Mouse (Mus musculus): ENCODE measurements around the gene Crot. TPM values are rescaled to one million over a fixed set of nuclear protein-coding genes. Genes with fewer than 3 reads are reported as not detected.
"Not testable (repeated sequence)": the region's sequence is repeated elsewhere in the genome, so short reads cannot be mapped to it uniquely, and the experiment has no call there.

Crot gene
- polyA plus RNA-seq, 1 experiment from 2014 or later = 37.9 TPM

GRCm38 (mm10) chr5:9010166-9010565, 13.0 kb upstream of the Crot start:
- no peak overlapping the region for H3K9ac ChIP-seq (ENCODE audit: low read depth, low read length)
- H3K27ac ChIP-seq (ENCODE audit: low read depth, low read length) = no peak overlapping the region
- no peaks in the 10 kb centered on the region for H3K4me1 ChIP-seq (ENCODE audit: control insufficient read depth, insufficient read depth, low read length)
- H3K4me3 ChIP-seq (ENCODE audit: low read depth, low read length) = no peak overlapping the region
- 89% methylated on average over 1 of the region's 1 CpGs for WGBS (ENCODE audit: insufficient replicate concordance)
- H3K9me3 ChIP-seq (replicated peaks; ENCODE audit: control insufficient read depth, low read length) = no peaks in the 10 kb centered on the region
- H3K36me3 ChIP-seq (ENCODE audit: control insufficient read depth, insufficient read depth, low read length) = no peaks in the 10 kb centered on the region
- H3K4me2 ChIP-seq = no peak overlapping the region
- no peaks in the 10 kb centered on the region for H3K27me3 ChIP-seq (ENCODE audit: control insufficient read depth, insufficient read depth, low read length)
- no peak for ATAC-seq (replicated peaks; ENCODE audit: insufficient number of reproducible peaks, low FRiP score, low TSS enrichment)

- H3K27ac ChIP-seq (ENCODE audit: low read depth, low read length); H3K9ac ChIP-seq (ENCODE audit: low read depth, low read length); H3K27me3 ChIP-seq (ENCODE audit: control insufficient read depth, insufficient read depth, low read length); H3K36me3 ChIP-seq (ENCODE audit: control insufficient read depth, insufficient read depth, low read length); H3K9me3 ChIP-seq (replicated peaks; ENCODE audit: control insufficient read depth, low read length); H3K4me2 ChIP-seq; H3K4me1 ChIP-seq (ENCODE audit: control insufficient read depth, insufficient read depth, low read length); H3K4me3 ChIP-seq (ENCODE audit: low read depth, low read length); ATAC-seq (replicated peaks; ENCODE audit: insufficient number of reproducible peaks, low FRiP score, low TSS enrichment): not testable (repeated sequence)
- 43% methylated on average over 3 of the region's 3 CpGs for WGBS (ENCODE audit: insufficient replicate concordance)
These were observed 9.5 kb upstream of the Crot start for GRCm38 (mm10) chr5:9006585-9006984.

GRCm38 (mm10) chr5:9000006-9000405, 2.9 kb upstream of the Crot start:
- H3K36me3 ChIP-seq (ENCODE audit: control insufficient read depth, insufficient read depth, low read length); H3K27ac ChIP-seq (ENCODE audit: low read depth, low read length); H3K9ac ChIP-seq (ENCODE audit: low read depth, low read length); H3K27me3 ChIP-seq (ENCODE audit: control insufficient read depth, insufficient read depth, low read length); H3K4me1 ChIP-seq (ENCODE audit: control insufficient read depth, insufficient read depth, low read length); ATAC-seq (replicated peaks; ENCODE audit: insufficient number of reproducible peaks, low FRiP score, low TSS enrichment); H3K4me3 ChIP-seq (ENCODE audit: low read depth, low read length); H3K9me3 ChIP-seq (replicated peaks; ENCODE audit: control insufficient read depth, low read length); H3K4me2 ChIP-seq: not testable (repeated sequence)
- WGBS (ENCODE audit: insufficient replicate concordance) = 34% methylated on average over 7 of the region's 7 CpGs

- Histone ChIP-seq H3K9me3 (replicated peaks; ENCODE audit: control insufficient read depth, low read length) (no peaks in the 10 kb centered on the region), H3K4me1 (ENCODE audit: control insufficient read depth, insufficient read depth, low read length) (peaks cover 3% of the 10 kb centered on the region; the same call in 1 of the 2 replicates), H3K27me3 (ENCODE audit: control insufficient read depth, insufficient read depth, low read length) (no peaks in the 10 kb centered on the region), H3K36me3 (ENCODE audit: control insufficient read depth, insufficient read depth, low read length) (no peaks in the 10 kb centered on the region), H3K9ac (ENCODE audit: low read depth, low read length) (no peak overlapping the region), H3K4me3 (ENCODE audit: low read depth, low read length) (no peak overlapping the region), H3K4me2 (no peak overlapping the region), H3K27ac (ENCODE audit: low read depth, low read length) (no peak overlapping the region)
- 35% methylated on average over 4 of the region's 4 CpGs for WGBS (ENCODE audit: insufficient replicate concordance)
- no peak for ATAC-seq (replicated peaks; ENCODE audit: insufficient number of reproducible peaks, low FRiP score, low TSS enrichment)
These were observed 2.0 kb upstream of the Crot start for GRCm38 (mm10) chr5:8999108-8999507.

GRCm38 (mm10) chr5:8997513-8997895, 380 bp upstream of the Crot start:
- ATAC-seq (replicated peaks; ENCODE audit: insufficient number of reproducible peaks, low FRiP score, low TSS enrichment) = 0 out of 2 replicates have a peak, but pooled peaks have one; percentile 14
- Histone ChIP-seq H3K27me3 (ENCODE audit: control insufficient read depth, insufficient read depth, low read length) (no peaks in the 10 kb centered on the region), H3K9ac (ENCODE audit: low read depth, low read length) (peak overlapping the region; percentile 80), H3K4me1 (ENCODE audit: control insufficient read depth, insufficient read depth, low read length) (peaks cover 3% of the 10 kb centered on the region; the same call in 1 of the 2 replicates), H3K27ac (ENCODE audit: low read depth, low read length) (peak overlapping the region; percentile 90), H3K4me2 (peak overlapping the region; percentile 69), H3K36me3 (ENCODE audit: control insufficient read depth, insufficient read depth, low read length) (peaks cover 2% of the 10 kb centered on the region; the same call in 1 of the 2 replicates), H3K4me3 (ENCODE audit: low read depth, low read length) (peak overlapping the region; percentile 56), H3K9me3 (replicated peaks; ENCODE audit: control insufficient read depth, low read length) (no peaks in the 10 kb centered on the region)
- 9% methylated on average over 8 of the region's 8 CpGs for WGBS (ENCODE audit: insufficient replicate concordance)

- Histone ChIP-seq H3K4me2 (peak overlapping the region; percentile 69), H3K9me3 (replicated peaks; ENCODE audit: control insufficient read depth, low read length) (no peaks in the 10 kb centered on the region), H3K9ac (ENCODE audit: low read depth, low read length) (peak overlapping the region; percentile 74), H3K36me3 (ENCODE audit: control insufficient read depth, insufficient read depth, low read length) (peaks cover 7% of the 10 kb centered on the region; the same call in 1 of the 2 replicates), H3K4me3 (ENCODE audit: low read depth, low read length) (peak overlapping the region; percentile 56), H3K27me3 (ENCODE audit: control insufficient read depth, insufficient read depth, low read length) (no peaks in the 10 kb centered on the region), H3K4me1 (ENCODE audit: control insufficient read depth, insufficient read depth, low read length) (peaks cover 3% of the 10 kb centered on the region; the same call in 1 of the 2 replicates), H3K27ac (ENCODE audit: low read depth, low read length) (no peak overlapping the region; the same call in 1 of the 2 replicates)
- no peak for ATAC-seq (replicated peaks; ENCODE audit: insufficient number of reproducible peaks, low FRiP score, low TSS enrichment)
- WGBS (ENCODE audit: insufficient replicate concordance) = 16% methylated on average over 13 of the region's 13 CpGs
These were observed 998 bp downstream of the Crot start for GRCm38 (mm10) chr5:8995966-8996685.

GRCm38 (mm10) chr5:8991626-8992025, 5.5 kb downstream of the Crot start:
- Histone ChIP-seq H3K4me1 (ENCODE audit: control insufficient read depth, insufficient read depth, low read length) (no peaks in the 10 kb centered on the region; the same call in 1 of the 2 replicates), H3K27ac (ENCODE audit: low read depth, low read length) (no peak overlapping the region), H3K9me3 (replicated peaks; ENCODE audit: control insufficient read depth, low read length) (no peaks in the 10 kb centered on the region), H3K9ac (ENCODE audit: low read depth, low read length) (no peak overlapping the region), H3K4me2 (no peak overlapping the region), H3K27me3 (ENCODE audit: control insufficient read depth, insufficient read depth, low read length) (no peaks in the 10 kb centered on the region), H3K36me3 (ENCODE audit: control insufficient read depth, insufficient read depth, low read length) (peaks cover 12% of the 10 kb centered on the region), H3K4me3 (ENCODE audit: low read depth, low read length) (no peak overlapping the region)
- WGBS (ENCODE audit: insufficient replicate concordance) = 79% methylated on average over 16 of the region's 16 CpGs
- ATAC-seq (replicated peaks; ENCODE audit: insufficient number of reproducible peaks, low FRiP score, low TSS enrichment) = no peak

- ATAC-seq (replicated peaks; ENCODE audit: insufficient number of reproducible peaks, low FRiP score, low TSS enrichment) = no peak
- Histone ChIP-seq H3K27me3 (ENCODE audit: control insufficient read depth, insufficient read depth, low read length) (no peaks in the 10 kb centered on the region), H3K9me3 (replicated peaks; ENCODE audit: control insufficient read depth, low read length) (no peaks in the 10 kb centered on the region), H3K9ac (ENCODE audit: low read depth, low read length) (no peak overlapping the region), H3K4me2 (no peak overlapping the region), H3K4me1 (ENCODE audit: control insufficient read depth, insufficient read depth, low read length) (no peaks in the 10 kb centered on the region; the same call in 1 of the 2 replicates), H3K27ac (ENCODE audit: low read depth, low read length) (no peak overlapping the region), H3K36me3 (ENCODE audit: control insufficient read depth, insufficient read depth, low read length) (peaks cover 15% of the 10 kb centered on the region), H3K4me3 (ENCODE audit: low read depth, low read length) (no peak overlapping the region)
- 82% methylated on average over 13 of the region's 13 CpGs for WGBS (ENCODE audit: insufficient replicate concordance)
These were observed 6.6 kb downstream of the Crot start for GRCm38 (mm10) chr5:8990526-8990925.

- no peak overlapping the region for H3K9ac ChIP-seq (ENCODE audit: low read depth, low read length)
- H3K27ac ChIP-seq (ENCODE audit: low read depth, low read length) = no peak overlapping the region
- no peaks in the 10 kb centered on the region for H3K27me3 ChIP-seq (ENCODE audit: control insufficient read depth, insufficient read depth, low read length)
- 87% methylated on average over 5 of the region's 5 CpGs for WGBS (ENCODE audit: insufficient replicate concordance)
- no peak for ATAC-seq (replicated peaks; ENCODE audit: insufficient number of reproducible peaks, low FRiP score, low TSS enrichment)
- H3K4me1 ChIP-seq (ENCODE audit: control insufficient read depth, insufficient read depth, low read length) = no peaks in the 10 kb centered on the region
- H3K9me3 ChIP-seq (replicated peaks; ENCODE audit: control insufficient read depth, low read length) = no peaks in the 10 kb centered on the region
- no peak overlapping the region for H3K4me2 ChIP-seq
- H3K36me3 ChIP-seq (ENCODE audit: control insufficient read depth, insufficient read depth, low read length) = peaks cover 15% of the 10 kb centered on the region
- no peak overlapping the region for H3K4me3 ChIP-seq (ENCODE audit: low read depth, low read length)
These were observed 9.2 kb downstream of the Crot start for GRCm38 (mm10) chr5:8987925-8988324.

Measured in heart, embryonic 11.5 days (tissue).